Mouse (Mus musculus) frontal cortex, postnatal 14 days (tissue): Measurements from ENCODE around the gene Sephs2.

Experiments
- DNase-seq, 2 experiments: peaks; one replicate each; pipeline ENCODE4 v3.0.0; 2022; ENCODE audit warnings: low spot score in 2 of 2

The Sephs2 gene

DNA sequence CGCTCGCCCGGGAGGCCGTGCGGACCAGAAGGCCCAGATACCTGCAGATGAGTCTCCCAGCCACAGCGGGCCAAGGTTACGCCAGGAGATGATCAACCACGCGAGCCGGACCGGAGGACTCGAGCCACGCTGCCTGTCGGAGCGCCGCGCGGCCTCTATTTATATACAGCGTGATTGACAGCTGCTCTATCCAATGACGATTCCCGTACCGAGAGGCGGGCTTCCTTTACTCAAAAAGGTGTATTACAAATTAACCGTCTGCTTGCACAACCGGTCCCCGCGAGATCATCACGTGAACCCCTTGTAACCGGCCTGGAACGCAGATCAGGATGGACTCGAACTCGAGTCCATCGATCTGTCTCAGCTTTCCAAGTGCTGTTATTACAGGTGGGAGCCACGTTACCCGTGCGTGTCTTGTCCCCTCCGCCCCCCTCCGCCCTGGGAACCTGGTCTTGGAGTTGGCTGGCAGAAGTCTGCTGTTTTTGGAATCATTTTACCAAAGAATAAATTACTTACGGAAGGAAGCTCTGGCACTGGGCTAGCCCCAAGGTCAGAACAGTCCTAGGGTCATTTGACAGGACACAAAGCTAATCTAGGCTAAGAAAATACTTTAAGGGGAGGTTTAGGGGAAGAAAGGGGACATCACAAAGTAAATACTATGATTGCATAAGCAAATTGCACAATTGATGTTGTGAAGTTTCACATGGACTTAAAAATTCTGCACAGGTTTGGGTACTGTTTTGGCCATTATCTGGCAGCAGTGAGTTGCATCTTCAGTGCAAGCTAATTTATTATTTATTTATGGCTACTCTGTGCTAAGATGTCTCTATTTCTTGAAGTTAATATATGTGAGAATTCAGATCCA is at the start of gene Sephs2:
TSS of gene Sephs2 (minus strand) at position 131 of the 865 bp plus-strand sequence.
- peak; percentile 92 to 97 for DNase-seq

DNA sequence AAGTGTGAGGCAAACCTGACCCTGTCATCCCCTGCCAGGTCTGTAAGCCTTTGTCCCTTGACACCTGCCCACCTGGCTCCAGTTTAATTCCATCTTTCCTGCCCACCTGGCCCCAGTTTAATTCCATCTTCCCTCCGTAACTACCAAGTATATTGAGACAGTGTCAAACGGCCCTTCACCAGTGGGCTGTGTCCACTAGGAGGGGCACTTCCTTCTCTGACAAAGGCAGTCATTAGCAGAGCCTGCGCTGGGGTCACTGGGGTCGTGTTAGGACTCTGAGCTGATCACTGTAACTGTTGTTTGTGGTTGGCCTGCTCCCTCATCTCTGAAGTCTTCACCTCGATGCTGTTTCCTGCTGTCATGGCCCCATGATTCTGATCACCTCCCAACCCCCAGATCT is 48.2 kb upstream of the Sephs2 start:
- no peak for DNase-seq

DNA sequence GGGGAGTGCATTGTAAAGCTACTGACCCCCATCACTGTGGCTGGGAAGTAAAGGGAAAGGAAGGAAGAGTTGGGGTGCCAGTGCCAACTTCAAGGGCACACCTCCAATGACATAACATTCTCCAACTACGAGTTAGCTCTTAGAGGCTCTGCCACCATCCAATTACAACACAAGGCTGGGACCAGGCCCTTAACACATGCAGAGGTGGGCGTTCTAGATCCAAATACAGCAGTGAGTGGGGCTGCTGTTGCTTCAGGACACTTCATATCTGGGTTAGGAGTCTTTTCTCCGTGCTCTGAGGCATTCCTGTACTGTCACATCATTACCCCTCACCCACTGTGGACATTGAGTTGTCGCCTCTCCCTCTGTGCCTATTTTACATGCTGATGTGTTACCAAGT is 47.3 kb upstream of the Sephs2 start:
- no peak for DNase-seq

GRCm38 (mm10) chr7:127313912-127314311 is 40.1 kb upstream of the Sephs2 start:
- no peak for DNase-seq

GRCm38 (mm10) chr7:127309951-127310350 is 36.1 kb upstream of the Sephs2 start:
- no peak for DNase-seq

- peak in 1 of 2 experiments; percentile 43 for DNase-seq
Observed at GRCm38 (mm10) chr7:127308887-127309286, 35.0 kb upstream of the Sephs2 start.

- DNase-seq: no peak
Observed at GRCm38 (mm10) chr7:127308431-127308830, 34.6 kb upstream of the Sephs2 start.

- DNase-seq: no peak
Observed at GRCm38 (mm10) chr7:127297586-127298193, 23.8 kb upstream of the Sephs2 start.

- DNase-seq: no peak
Observed at GRCm38 (mm10) chr7:127296786-127297555, 23.1 kb upstream of the Sephs2 start.

- no peak for DNase-seq
Observed at GRCm38 (mm10) chr7:127296098-127296497, 22.2 kb upstream of the Sephs2 start, which contains the start of gene Itgal. Gene Itgal (plus strand): TSS chr7:127296260.

DNA sequence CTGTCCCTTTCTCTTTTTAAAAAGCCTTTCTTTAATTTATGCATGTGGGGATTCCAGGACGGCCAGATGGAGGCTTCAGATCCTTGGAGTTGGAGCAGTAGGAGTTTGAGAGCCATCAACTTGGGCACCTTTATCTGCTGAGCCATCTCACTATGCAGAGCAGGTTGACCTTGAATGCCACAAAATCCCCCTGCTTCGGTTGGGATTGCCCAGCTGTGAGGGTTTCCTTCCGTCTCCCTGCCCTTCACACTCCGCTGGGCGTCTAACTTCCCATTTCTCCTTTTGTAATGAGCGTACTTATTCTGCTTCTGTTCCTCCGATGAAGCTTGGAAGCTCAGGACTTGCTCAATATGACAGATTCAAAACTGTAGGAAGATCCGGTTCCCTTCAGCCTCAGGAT is 16.3 kb upstream of the Sephs2 start:
- DNase-seq: no peak

GRCm38 (mm10) chr7:127289306-127289705 is 15.5 kb upstream of the Sephs2 start:
- no peak for DNase-seq

DNA sequence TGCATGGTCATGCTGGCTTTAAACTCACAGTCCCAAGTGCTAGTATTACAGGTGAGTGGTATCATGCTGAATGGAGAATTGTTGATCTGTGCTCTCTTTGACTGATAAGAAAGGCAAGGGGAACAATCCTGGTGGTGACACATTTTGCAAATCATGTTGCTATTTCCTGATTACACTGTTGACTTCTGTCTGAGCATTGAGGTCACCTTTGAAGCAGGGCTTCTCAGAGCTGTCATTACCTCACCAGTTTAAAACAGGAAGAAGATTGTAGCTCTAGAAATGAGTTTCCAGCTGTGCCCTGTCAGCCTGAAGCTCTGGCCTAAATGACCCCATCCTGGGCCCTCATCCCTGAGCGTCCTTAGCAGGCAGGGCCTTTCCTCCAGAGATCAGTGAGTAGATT is 14.1 kb upstream of the Sephs2 start:
- DNase-seq: no peak

DNA sequence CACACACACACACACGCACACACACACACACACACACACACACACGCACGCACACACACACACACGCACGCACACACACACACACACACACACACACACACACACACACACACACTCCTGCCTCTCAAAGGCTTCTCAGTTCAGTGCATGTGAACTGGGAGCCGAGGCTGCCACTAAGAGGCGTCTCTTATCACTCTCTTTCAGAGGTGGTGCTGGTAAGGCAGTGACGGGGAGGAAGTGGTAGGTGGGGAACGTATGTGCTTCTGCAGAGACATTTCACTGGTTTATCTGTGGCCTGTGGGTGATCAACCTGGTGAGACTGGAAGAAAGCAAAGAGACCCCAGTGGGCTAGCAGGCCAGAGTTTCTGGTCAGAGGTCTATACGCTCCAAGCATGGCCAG is 11.3 kb upstream of the Sephs2 start:
- DNase-seq: no peak

DNA sequence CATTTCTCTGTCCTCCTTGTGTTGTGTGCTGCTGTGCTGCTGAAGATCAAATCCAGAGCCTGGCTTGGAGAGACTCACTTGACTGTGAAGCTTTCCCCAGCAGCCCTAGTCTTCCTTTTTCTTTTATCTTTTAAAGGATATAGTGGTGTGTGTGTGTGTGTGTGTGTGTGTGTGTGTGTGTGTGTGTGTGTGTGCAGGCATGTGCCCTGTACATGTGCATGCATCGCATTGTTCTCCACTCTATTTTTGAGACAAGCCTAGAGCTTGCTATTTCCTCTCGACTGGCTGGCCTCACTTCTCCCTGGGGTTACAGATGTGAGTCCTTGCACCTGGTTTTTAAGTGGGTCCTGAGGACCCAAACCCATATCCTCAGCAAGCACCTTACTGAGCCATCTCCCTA is 8.3 kb upstream of the Sephs2 start:
- no peak for DNase-seq

- DNase-seq: no peak
Observed at GRCm38 (mm10) chr7:127281114-127281513, 7.3 kb upstream of the Sephs2 start.

GRCm38 (mm10) chr7:127280092-127280491 is 6.2 kb upstream of the Sephs2 start:
- no peak for DNase-seq

GRCm38 (mm10) chr7:127278311-127278710 is 4.5 kb upstream of the Sephs2 start:
- DNase-seq: no peak

- DNase-seq: no peak
Observed at GRCm38 (mm10) chr7:127276519-127276961, 2.7 kb upstream of the Sephs2 start.

- DNase-seq: peak in 1 of 2 experiments; percentile 18
Observed at GRCm38 (mm10) chr7:127273118-127273923, 534 bp downstream of the Sephs2 start.

DNA sequence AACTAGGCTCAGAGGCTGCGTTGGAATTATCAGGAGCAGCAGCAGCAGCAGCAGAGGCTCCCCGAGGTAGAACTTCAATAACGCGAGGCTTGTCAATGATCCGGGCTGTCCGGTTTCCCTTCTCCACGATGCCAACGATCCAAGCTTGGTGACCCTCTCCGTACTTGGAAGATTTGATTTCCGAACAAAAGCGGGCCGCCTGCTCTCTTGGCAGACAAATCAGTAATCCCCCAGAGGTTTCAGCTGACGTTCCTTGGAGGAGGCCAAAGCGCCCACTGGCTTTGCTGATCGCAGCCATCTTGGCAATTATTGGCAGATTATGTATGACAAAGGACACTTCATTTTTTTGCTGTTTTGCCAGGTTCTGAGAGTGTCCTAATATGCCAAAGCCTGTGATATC is 1.3 kb downstream of the Sephs2 start:
- DNase-seq: no peak
